Comparison of ENCODE assay signal across 8 mouse cellular contexts in genomic region chr14:58072771-58073501, GRCm38 (mm10). TPM values are rescaled to one million over a fixed set of nuclear protein-coding genes. Genes with fewer than 3 reads are reported as not detected.
DNase-seq lines count a peak whose midpoint lies in the region; ATAC-seq lines count a peak whose summit lies in the region.

No protein-coding gene starts in this region.

- H3K27me3 ChIP-seq in midbrain, embryonic 12.5 days, result peaks cover 93% of the 10 kb centered on the region

- H3K27ac ChIP-seq in midbrain, embryonic 12.5 days (replicated peaks), result no peak overlapping the region

- DNase-seq in ovary, postnatal 10 days (ENCODE audit: low spot score), result peak; percentile 9
- DNase-seq in ovary, postnatal 14 days (ENCODE audit: low spot score), result no peak
- DNase-seq in cerebellum, adult 9-11 months, result peak; percentile 66
- peak; percentile 10 to 50 for DNase-seq in heart, adult 18-20 months
- DNase-seq in kidney, adult 18-20 months, result peak; percentile 47
- no peak for DNase-seq in MN1 (ENCODE audit: low spot score)
- DNase-seq in gastrocnemius, postnatal 25 days, result no peak

- H3K4me1 ChIP-seq in midbrain, embryonic 12.5 days, result peaks cover 48% of the 10 kb centered on the region

- peak overlapping the region; percentile 61 for H3K4me3 ChIP-seq in midbrain, embryonic 12.5 days

- H3K4me2 ChIP-seq in midbrain, embryonic 12.5 days (replicated peaks), result peak overlapping the region; percentile 97

- no peaks in the 10 kb centered on the region for H3K36me3 ChIP-seq in midbrain, embryonic 12.5 days

- ATAC-seq in midbrain, embryonic 12.5 days (ENCODE audit: low FRiP score, low read depth), result no peak

- under 1% methylated on average over 29 of the region's 29 CpGs for WGBS in midbrain, embryonic 12.5 days

- H3K9me3 ChIP-seq in midbrain, embryonic 12.5 days, result no peaks in the 10 kb centered on the region

- no peak overlapping the region for H3K9ac ChIP-seq in midbrain, embryonic 12.5 days (replicated peaks)

RNA-seq across cellular contexts. Expression of gene Fgf9, which starts 2.6 kb away (rescaled TPM):
- 1 to 10 TPM; 7.1 TPM for total RNA-seq in heart, adult 18-20 months (2021)
- polyA plus RNA-seq in midbrain, embryonic 12.5 days (2016; fragmentation: Nextera tagmentation; extraction: Ambion mirVana), result 3.4 and 3.9 TPM in 2 replicates
- 1 to 10 TPM in 1 of 2 experiments, under 1 TPM in 1; 0.64 to 1.6 TPM for total RNA-seq in gastrocnemius, postnatal 25 days (2021)

Comparison
In these comparisons a context has a peak if more than half of its experiments do, and no peak if none do; other contexts are left out.
1. DNase-seq: peak in ovary, postnatal 10 days (single experiment), cerebellum, adult 9-11 months (single experiment), heart, adult 18-20 months (2 of 2) and kidney, adult 18-20 months (single experiment); none in ovary, postnatal 14 days (single experiment), MN1 (single experiment) and gastrocnemius, postnatal 25 days (single experiment).